ENCODE assay signal across 12 mouse cellular contexts in the genomic region with DNA sequence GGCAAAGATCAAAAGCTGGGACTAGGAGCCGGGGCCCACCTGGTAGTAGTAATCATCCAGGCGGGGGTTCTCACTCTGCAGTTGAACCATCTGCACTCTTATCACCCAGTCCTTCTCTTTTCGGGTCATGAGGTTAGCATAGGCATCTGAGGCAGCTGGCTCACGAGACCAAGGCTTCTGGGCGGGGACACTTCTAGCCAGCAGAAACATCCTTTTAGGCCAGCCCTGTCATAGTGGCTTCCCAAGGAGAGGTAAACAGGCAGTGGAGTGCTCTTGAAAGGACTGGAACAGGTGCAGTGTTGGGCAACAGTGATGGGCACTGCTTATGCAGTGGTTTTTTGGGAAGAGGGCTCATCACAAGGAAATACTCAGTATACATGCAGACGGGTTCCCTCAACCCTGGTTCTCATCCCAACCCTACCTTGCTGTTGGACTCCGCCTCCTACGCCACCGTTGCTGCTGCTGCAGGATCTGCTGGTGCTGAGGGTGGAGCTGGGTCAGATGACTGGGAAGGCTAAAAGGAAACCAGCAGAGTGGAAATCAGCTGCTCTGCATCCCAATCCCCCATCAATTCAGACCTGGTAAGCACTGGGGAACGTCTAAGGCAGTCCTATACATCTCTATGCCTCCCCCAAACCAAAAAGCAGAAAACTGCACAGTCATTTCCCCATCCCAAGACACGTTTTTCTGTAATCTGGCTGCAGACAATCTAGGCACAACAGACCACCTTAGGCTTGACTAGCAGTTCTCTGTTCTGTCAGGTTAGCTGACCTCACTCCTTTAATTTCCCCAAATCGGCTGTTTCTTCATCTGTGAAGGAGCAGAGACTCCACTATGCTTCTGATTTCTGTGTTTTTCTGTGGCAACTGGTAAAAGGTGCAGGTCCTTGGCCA. TPM values are rescaled to one million over a fixed set of nuclear protein-coding genes. Genes with fewer than 3 reads are reported as not detected.
DNase-seq lines count a peak whose midpoint lies in the region; ATAC-seq and TF ChIP-seq lines count a peak whose summit lies in the region.
"Had no signal": no experiment of that assay in that cellular context is flagged by ENCODE, and none has a peak within 500 bp of the region (broad histone marks: within the 10 kb centered on the region; RNA-seq: fewer than 3 reads in every experiment).

No protein-coding gene starts in this region.

- no peak for TF ChIP-seq EP300 in CH12.LX (IDR thresholded peaks at IDR 0.05; ENCODE audit: low read length)

- no peak for DNase-seq in CH12.LX (ENCODE audit: extremely low read depth)
- peak; percentile 52 for DNase-seq in R1 (ENCODE audit: low read depth, low spot score)
- peak; percentile 79 for DNase-seq in thymus, postnatal 0 days (ENCODE audit: low spot score)
- no peak for DNase-seq in forebrain, embryonic 10.5 days (ENCODE audit: extremely low spot score, low spot score)
- DNase-seq in cerebellum, postnatal 25 days, result no peak
- no peak for DNase-seq in cerebellum, postnatal 4 days (ENCODE audit: low spot score in 2 of 2)

- in situ Hi-C loops in CH12.LX (cut with MboI; ENCODE audit: low pct_ligation_motif_present, low pct_unique_long_range_greater_than_20kb, low sequenced_read_pairs), result no loop called here

- no peak for TF ChIP-seq CTCF in CH12.LX (conservative IDR thresholded peaks at IDR 0.05 in 1 of 2, IDR thresholded peaks at IDR 0.05 in 1 of 2; ENCODE audit: low read depth in 2 of 2, low read length in 2 of 2)

- no peaks in the 10 kb centered on the region for H3K9me3 ChIP-seq in CH12.LX (replicated peaks; ENCODE audit: low read length)
- H3K9me3 ChIP-seq in liver, embryonic 12.5 days (replicated peaks), result no peaks in the 10 kb centered on the region
- no peaks in the 10 kb centered on the region for H3K9me3 ChIP-seq in forebrain, embryonic 10.5 days
- H3K9me3 ChIP-seq: limb, embryonic 12.5 days had no signal

- no peak overlapping the region for H3K4me3 ChIP-seq in CH12.LX (replicated peaks in 1 of 3; ENCODE audit: low read depth in 2 of 3, low read length in 2 of 3, poor library complexity in 1 of 3)
- no peak overlapping the region for H3K4me3 ChIP-seq in liver, embryonic 12.5 days
- no peak overlapping the region for H3K4me3 ChIP-seq in forebrain, embryonic 10.5 days
- H3K4me3 ChIP-seq: limb, embryonic 12.5 days had no signal

- TF ChIP-seq RAD21 in CH12.LX (IDR thresholded peaks at IDR 0.05; ENCODE audit: low read depth, low read length), result no peak

- peaks cover 10% of the 10 kb centered on the region for H3K27me3 ChIP-seq in CH12.LX (replicated peaks)
- peaks cover 7% of the 10 kb centered on the region for H3K27me3 ChIP-seq in liver, embryonic 12.5 days (replicated peaks)
- no peaks in the 10 kb centered on the region for H3K27me3 ChIP-seq in forebrain, embryonic 10.5 days (ENCODE audit: poor library complexity, severe bottlenecking)

- H3K4me2 ChIP-seq in CH12.LX (ENCODE audit: insufficient read depth, low read depth, poor library complexity, severe bottlenecking), result no peak overlapping the region
- peak overlapping the region; percentile 25 for H3K4me2 ChIP-seq in liver, embryonic 12.5 days
- H3K4me2 ChIP-seq: heart, embryonic 11.5 days; limb, embryonic 12.5 days had no signal

- H3K79me2 ChIP-seq in CH12.LX (replicated peaks; ENCODE audit: control insufficient read depth, extremely low read depth, insufficient read depth, poor library complexity, severe bottlenecking), result no peaks in the 10 kb centered on the region

- H3K4me1 ChIP-seq in CH12.LX (ENCODE audit: control insufficient read depth in 1 of 2, insufficient read depth in 2 of 2), result peaks cover 0 to 14% of the 10 kb centered on the region in 2 experiments; a peak in 2 of 4 replicates
- H3K4me1 ChIP-seq in liver, embryonic 12.5 days, result peaks cover 33% of the 10 kb centered on the region
- peaks cover 22% of the 10 kb centered on the region for H3K4me1 ChIP-seq in forebrain, embryonic 10.5 days
- H3K4me1 ChIP-seq: limb, embryonic 12.5 days had no signal

- TF ChIP-seq POLR2A in CH12.LX (IDR thresholded peaks at IDR 0.05; ENCODE audit: low read depth, low read length), result no peak

- WGBS in liver, embryonic 12.5 days (ENCODE audit: insufficient replicate concordance), result 24% methylated on average over 12 of the region's 12 CpGs
- 62% methylated on average over 12 of the region's 12 CpGs for WGBS in forebrain, embryonic 10.5 days

- no peaks in the 10 kb centered on the region for H3K36me3 ChIP-seq in CH12.LX (replicated peaks in 1 of 2; ENCODE audit: control insufficient read depth in 1 of 2, insufficient read depth in 1 of 2, low read length in 1 of 2)
- no peaks in the 10 kb centered on the region for H3K36me3 ChIP-seq in liver, embryonic 12.5 days
- no peaks in the 10 kb centered on the region for H3K36me3 ChIP-seq in forebrain, embryonic 10.5 days (replicated peaks)
- H3K36me3 ChIP-seq: limb, embryonic 12.5 days had no signal

- no peak overlapping the region for H3K27ac ChIP-seq in CH12.LX (ENCODE audit: insufficient read depth, low read depth)
- H3K27ac ChIP-seq in liver, embryonic 12.5 days, result no peak overlapping the region
- no peak overlapping the region for H3K27ac ChIP-seq in forebrain, embryonic 10.5 days
- H3K27ac ChIP-seq: limb, embryonic 12.5 days had no signal

- dilution Hi-C loops in CH12.LX (cut with MboI; ENCODE audit: extremely low pct_ligation_motif_present, extremely low pct_unique_long_range_greater_than_20kb, low sequenced_read_pairs), result no loop called here

- ATAC-seq in liver, embryonic 12.5 days, result peak; percentile 72

- H3K9ac ChIP-seq in CH12.LX (ENCODE audit: insufficient read depth, low read depth), result no peak overlapping the region
- H3K9ac ChIP-seq in liver, embryonic 12.5 days, result no peak overlapping the region
- H3K9ac ChIP-seq: limb, embryonic 12.5 days had no signal

TF ChIP-seq in CH12.LX, 34 proteins besides CTCF, POLR2A, EP300 and RAD21:
- no peak for TF ChIP-seq USF1 (IDR thresholded peaks at IDR 0.05; ENCODE audit: low read depth, low read length)
- no peak for TF ChIP-seq POLR2AphosphoS2 (IDR thresholded peaks at IDR 0.05; ENCODE audit: low read depth, low read length)
- TF ChIP-seq UBTF (IDR thresholded peaks at IDR 0.05; ENCODE audit: low read depth, low read length), result no peak
- TF ChIP-seq SIN3A (IDR thresholded peaks at IDR 0.05; ENCODE audit: low read length), result no peak
- TF ChIP-seq BHLHE40 (IDR thresholded peaks at IDR 0.05; ENCODE audit: low read depth, low read length), result peak; percentile 55; the same call in 1 of the 2 replicates
- no peak for TF ChIP-seq RCOR1 (conservative IDR thresholded peaks at IDR 0.05; ENCODE audit: low read depth, low read length)
- no peak for TF ChIP-seq MEF2A (IDR thresholded peaks at IDR 0.05; ENCODE audit: borderline replicate concordance, low read depth, low read length)

RNA-seq across cellular contexts. Expression of a gene that starts 7.7 kb away (rescaled TPM):
- total RNA-seq in CH12.LX (2012; rRNA removed) (9.7 and 11.4 TPM in 2 replicates), CH12.LX (2014; rRNA removed) (6.0 and 7.5 TPM in 2 replicates)
- 9.6 and 10.7 TPM in 2 replicates for polyA plus RNA-seq in CH12.LX (2012; ENCODE audit: insufficient read length, low read depth)
- polyA plus RNA-seq in liver, embryonic 12.5 days (2016; fragmentation: Nextera tagmentation; extraction: Ambion mirVana), result 5.8 and 6.2 TPM in 2 replicates
- 5.8 and 6.9 TPM in 2 replicates for polyA plus RNA-seq in thymus, postnatal 0 days (2015; fragmentation: Nextera tagmentation; extraction: Ambion mirVana)
- 13.5 and 13.6 TPM in 2 replicates for polyA plus RNA-seq in forebrain, embryonic 10.5 days (2016; fragmentation: Nextera tagmentation; extraction: Ambion mirVana)

RNA-seq across cellular contexts. Expression of a gene that starts 21.6 kb away (rescaled TPM):
- total RNA-seq in CH12.LX (2012; rRNA removed) (1,479 and 1,509 TPM in 2 replicates), CH12.LX (2014; rRNA removed) (1,782 and 1,954 TPM in 2 replicates)
- polyA plus RNA-seq in CH12.LX (2012; ENCODE audit: insufficient read length, low read depth), result 1,919 and 2,234 TPM in 2 replicates
- 273 and 281 TPM in 2 replicates for polyA plus RNA-seq in liver, embryonic 12.5 days (2016; fragmentation: Nextera tagmentation; extraction: Ambion mirVana)
- 1,787 and 1,863 TPM in 2 replicates for polyA plus RNA-seq in thymus, postnatal 0 days (2015; fragmentation: Nextera tagmentation; extraction: Ambion mirVana)
- polyA plus RNA-seq in forebrain, embryonic 10.5 days (2016; fragmentation: Nextera tagmentation; extraction: Ambion mirVana), result 89.2 and 89.5 TPM in 2 replicates

RNA-seq across cellular contexts. Expression of a gene that starts 34.6 kb away (rescaled TPM):
- 0.08 and 0.13 TPM in 2 replicates for total RNA-seq in CH12.LX (2012; rRNA removed)
- 0.24 and 0.26 TPM in 2 replicates for total RNA-seq in CH12.LX (2014; rRNA removed)
- 0.13 and 0.41 TPM in 2 replicates for polyA plus RNA-seq in CH12.LX (2012; ENCODE audit: insufficient read length, low read depth)
- polyA plus RNA-seq in liver, embryonic 12.5 days (2016; fragmentation: Nextera tagmentation; extraction: Ambion mirVana), result 0.07 TPM in 1 of 2 replicates, not detected in the other
- polyA plus RNA-seq in thymus, postnatal 0 days (2015; fragmentation: Nextera tagmentation; extraction: Ambion mirVana), result 0.08 and 0.14 TPM in 2 replicates
- 0.09 TPM in 1 of 2 replicates, not detected in the other for polyA plus RNA-seq in forebrain, embryonic 10.5 days (2016; fragmentation: Nextera tagmentation; extraction: Ambion mirVana)
- total RNA-seq: layer of hippocampus, adult 18-20 months had no signal
- polyA plus RNA-seq: embryonic facial prominence, embryonic 11.5 days; limb, embryonic 12.5 days; neural tube, embryonic 14.5 days had no signal

Comparison
In these comparisons a context has a peak if more than half of its experiments do, and no peak if none do; other contexts are left out.
1. DNase-seq: peak in R1 (single experiment) and thymus, postnatal 0 days (single experiment); none in CH12.LX (single experiment), forebrain, embryonic 10.5 days (single experiment), cerebellum, postnatal 25 days (0 of 2) and cerebellum, postnatal 4 days (0 of 2).